Mouse (Mus musculus): ENCODE results near the gene Parp16. TPM values are rescaled to one million over a fixed set of nuclear protein-coding genes. Genes with fewer than 3 reads are reported as not detected.

Gene Parp16
- polyA plus RNA-seq (2017; shearing (Covaris generic)), result 10 to 100 TPM; 10.6 to 25.3 TPM

DNA sequence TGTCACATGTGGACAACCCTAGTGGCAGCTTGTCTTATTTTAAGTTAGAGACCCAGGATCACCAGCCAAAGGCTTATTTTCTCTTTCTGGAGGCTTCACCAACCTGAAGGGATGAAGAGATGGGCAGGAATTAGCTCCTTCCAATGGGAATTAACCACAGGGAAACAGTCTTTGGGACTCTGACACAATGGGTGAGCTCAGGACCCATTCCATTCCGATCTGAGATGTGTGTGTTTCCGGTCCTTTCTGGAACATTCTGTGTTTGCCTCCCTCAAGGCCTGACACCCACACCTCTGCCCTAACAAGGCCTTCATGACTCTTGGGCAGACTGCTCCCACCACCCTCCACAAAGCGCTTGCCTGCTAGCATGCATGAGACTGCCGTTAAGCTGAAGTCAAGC, at the start of gene Parp16:
Gene Parp16 (plus strand): TSS at position 301 of the 400 bp plus-strand sequence.

GRCm38 (mm10) chr9:65264959-65265358, 69.8 kb downstream of the Parp16 start, which contains the start of gene Cilp:
Gene Cilp, plus strand, starts transcription at chr9:65265180.

Other genes with a start within 250 kb of the Parp16 start
- gene Slc24a1, start 243.7 kb upstream of the Parp16 start, polyA plus RNA-seq (2017; shearing (Covaris generic)), result under 1 TPM; 0.07 to 0.77 TPM
- gene Ints14, start 234.4 kb upstream of the Parp16 start, polyA plus RNA-seq (2017; shearing (Covaris generic)), result 10 to 100 TPM; 37.2 to 51.1 TPM
- 100 to 1,000 TPM in 1 of 2 experiments, 10 to 100 TPM in 1; 91.7 to 171 TPM for gene Hacd3, start 173.7 kb upstream of the Parp16 start, polyA plus RNA-seq (2017; shearing (Covaris generic))
- 10 to 100 TPM; 62.1 to 79.4 TPM for gene Dpp8, start 162.9 kb upstream of the Parp16 start, polyA plus RNA-seq (2017; shearing (Covaris generic))
- gene Igdcc4, start 93.9 kb upstream of the Parp16 start, polyA plus RNA-seq (2017; shearing (Covaris generic)), result 1 to 10 TPM in 1 of 2 experiments, under 1 TPM in 1; 0.08 to 3.4 TPM
- under 1 TPM; 0.09 to 0.10 TPM for gene Igdcc3, start 54.2 kb upstream of the Parp16 start, polyA plus RNA-seq (2017; shearing (Covaris generic))
- gene Cilp, start 69.8 kb downstream of the Parp16 start, polyA plus RNA-seq (2017; shearing (Covaris generic)), result under 1 TPM; 0.04 to 0.49 TPM
- 10 to 100 TPM; 43.3 to 62.3 TPM for gene Clpx, start 98.9 kb downstream of the Parp16 start, polyA plus RNA-seq (2017; shearing (Covaris generic))
- 10 to 100 TPM; 37.1 to 44.0 TPM for gene Pdcd7, start 150.8 kb downstream of the Parp16 start, polyA plus RNA-seq (2017; shearing (Covaris generic))
- gene Ubap1l, start 165.7 kb downstream of the Parp16 start, polyA plus RNA-seq (2017; shearing (Covaris generic)), result not detected
- gene Kbtbd13, start 196.3 kb downstream of the Parp16 start, polyA plus RNA-seq (2017; shearing (Covaris generic)), result under 1 TPM in 1 of 2 experiments, not detected in 1; 0.19 TPM
- 1 to 10 TPM in 1 of 2 experiments, under 1 TPM in 1; 0.49 to 2.1 TPM for gene Rasl12, start 203.2 kb downstream of the Parp16 start, polyA plus RNA-seq (2017; shearing (Covaris generic))
- under 1 TPM in 1 of 2 experiments, not detected in 1; 0.55 TPM for gene Slc51b, start 227.6 kb downstream of the Parp16 start, polyA plus RNA-seq (2017; shearing (Covaris generic))
- gene Mtfmt, start 240.4 kb downstream of the Parp16 start, polyA plus RNA-seq (2017; shearing (Covaris generic)), result 10 to 100 TPM; 36.6 to 46.7 TPM